Mouse (Mus musculus): ENCODE data around the gene Gm7356. TPM values are rescaled to one million over a fixed set of nuclear protein-coding genes. Genes with fewer than 3 reads are reported as not detected.
"Not testable (repeated sequence)": the region's sequence is repeated elsewhere in the genome, so short reads cannot be mapped to it uniquely, and the experiment has no call there.

Gene Gm7356
- not detected in 2 replicates for polyA plus RNA-seq (2012)

DNA sequence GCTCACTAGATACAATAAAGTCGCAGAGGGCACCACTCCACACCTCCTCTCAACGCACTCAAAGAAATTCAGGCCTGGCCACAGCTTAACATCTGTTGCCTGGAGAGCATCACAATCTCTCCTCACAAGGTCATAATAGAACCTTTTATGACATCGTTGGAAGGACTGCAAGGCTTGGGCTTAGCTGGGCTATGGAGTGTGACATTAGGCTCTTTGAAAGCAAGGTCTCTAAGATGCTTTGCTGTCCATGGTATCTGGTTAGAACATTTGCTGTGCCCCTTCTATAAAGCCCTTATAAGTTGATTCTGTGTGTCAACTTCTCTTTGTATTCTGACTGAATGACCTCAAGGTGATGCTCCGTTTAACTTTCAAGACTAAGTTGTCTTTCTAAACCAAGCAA is at the start of gene Gm7356:
TSS of gene Gm7356 (minus strand) at position 101 of the 400 bp plus-strand sequence.
- H3K4me1 ChIP-seq (ENCODE audit: control insufficient read depth); H3K4me3 ChIP-seq (replicated peaks); H3K27me3 ChIP-seq (ENCODE audit: control insufficient read depth); H3K36me3 ChIP-seq (ENCODE audit: control insufficient read depth); H3K9me3 ChIP-seq (ENCODE audit: control insufficient read depth, low read length): not testable (repeated sequence)

DNA sequence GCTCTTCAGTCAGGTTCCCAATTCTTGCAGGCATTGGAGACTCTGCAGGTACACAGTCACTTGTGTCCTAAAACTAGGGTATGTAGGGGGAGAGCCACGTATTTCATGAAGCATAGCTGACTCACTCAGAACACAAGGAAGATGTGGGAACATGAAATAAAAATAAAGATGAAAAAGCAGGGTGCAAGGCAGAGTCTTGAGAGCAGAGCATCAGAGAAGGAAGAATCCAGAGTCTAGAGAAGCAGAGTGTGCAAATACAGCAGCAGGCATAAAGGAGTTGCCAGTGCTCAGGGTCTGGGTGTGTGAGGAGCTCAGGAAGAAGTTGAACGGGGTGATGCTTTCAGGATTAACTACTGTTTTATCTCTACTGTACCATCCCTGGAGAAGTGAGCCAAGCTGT is 38.4 kb upstream of the Gm7356 start:
- H3K4me3 ChIP-seq (replicated peaks); H3K36me3 ChIP-seq (ENCODE audit: control insufficient read depth); H3K4me1 ChIP-seq (ENCODE audit: control insufficient read depth); H3K9me3 ChIP-seq (ENCODE audit: control insufficient read depth, low read length); H3K27me3 ChIP-seq (ENCODE audit: control insufficient read depth): not testable (repeated sequence)

DNA sequence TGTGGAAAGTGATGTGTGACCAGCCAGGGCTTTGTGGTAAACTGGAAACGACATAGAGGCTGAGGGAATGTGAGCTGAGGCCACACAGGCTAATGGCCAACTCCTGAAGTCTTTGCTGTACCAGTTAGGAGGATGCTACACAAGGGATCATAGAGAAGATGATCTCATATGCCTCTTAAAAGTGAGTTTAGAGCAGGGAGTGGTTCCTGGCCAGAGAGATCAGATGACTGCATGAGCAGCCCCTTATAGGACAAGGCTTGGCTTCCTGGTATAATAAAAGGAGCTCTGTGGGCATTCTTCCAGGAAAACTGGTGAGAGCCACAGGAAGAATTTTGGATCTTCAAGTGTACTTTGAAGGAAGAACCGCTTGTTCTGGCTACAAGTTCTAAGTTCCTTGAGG is 33.5 kb upstream of the Gm7356 start:
- H3K36me3 ChIP-seq (ENCODE audit: control insufficient read depth); H3K9me3 ChIP-seq (ENCODE audit: control insufficient read depth, low read length); H3K4me1 ChIP-seq (ENCODE audit: control insufficient read depth); H3K27me3 ChIP-seq (ENCODE audit: control insufficient read depth); H3K4me3 ChIP-seq (replicated peaks): not testable (repeated sequence)

DNA sequence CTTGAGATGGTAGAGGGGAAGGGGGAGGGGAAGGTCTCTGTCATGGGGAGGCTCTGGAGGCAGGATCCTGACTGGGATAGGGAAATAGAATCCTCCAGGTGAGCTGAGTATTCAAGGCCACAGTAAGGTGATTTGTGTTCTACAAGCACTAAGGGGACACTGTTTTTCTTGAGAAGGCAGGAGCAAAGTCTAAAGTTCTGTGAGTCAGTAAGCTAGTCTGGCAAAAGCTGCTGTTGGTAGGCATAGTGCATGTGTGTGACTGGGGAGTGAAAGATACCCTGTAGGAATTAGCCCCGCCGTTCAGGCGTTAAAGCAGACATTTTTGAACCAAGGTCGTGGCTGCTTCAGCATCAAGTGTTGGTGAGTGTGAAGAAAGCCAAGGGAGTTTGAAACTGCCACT is 32.6 kb upstream of the Gm7356 start:
- H3K36me3 ChIP-seq (ENCODE audit: control insufficient read depth); H3K4me1 ChIP-seq (ENCODE audit: control insufficient read depth); H3K27me3 ChIP-seq (ENCODE audit: control insufficient read depth); H3K4me3 ChIP-seq (replicated peaks); H3K9me3 ChIP-seq (ENCODE audit: control insufficient read depth, low read length): not testable (repeated sequence)

DNA sequence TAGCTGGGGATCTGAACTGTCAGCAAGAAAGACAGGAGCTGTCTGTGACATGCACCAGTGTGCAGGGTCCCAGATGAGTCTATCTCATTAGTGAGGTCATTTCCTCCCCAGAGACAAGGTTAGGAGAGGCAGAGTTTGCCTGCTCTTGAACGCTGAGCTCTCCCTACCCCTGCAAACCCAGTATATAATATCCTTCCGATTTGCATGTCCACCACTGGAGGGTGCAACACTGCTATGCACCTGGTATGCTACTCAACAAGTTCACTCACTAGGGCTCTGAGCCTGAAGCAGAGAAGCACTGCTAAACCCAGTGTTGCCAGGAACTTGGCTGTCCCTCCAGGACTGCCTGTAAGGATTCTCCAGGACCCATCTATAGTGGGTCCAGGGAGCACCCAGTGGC is 10.1 kb downstream of the Gm7356 start:
- not testable (repeated sequence) for H3K4me1 ChIP-seq (ENCODE audit: control insufficient read depth); H3K27me3 ChIP-seq (ENCODE audit: control insufficient read depth); H3K4me3 ChIP-seq (replicated peaks); H3K36me3 ChIP-seq (ENCODE audit: control insufficient read depth); H3K9me3 ChIP-seq (ENCODE audit: control insufficient read depth, low read length)

DNA sequence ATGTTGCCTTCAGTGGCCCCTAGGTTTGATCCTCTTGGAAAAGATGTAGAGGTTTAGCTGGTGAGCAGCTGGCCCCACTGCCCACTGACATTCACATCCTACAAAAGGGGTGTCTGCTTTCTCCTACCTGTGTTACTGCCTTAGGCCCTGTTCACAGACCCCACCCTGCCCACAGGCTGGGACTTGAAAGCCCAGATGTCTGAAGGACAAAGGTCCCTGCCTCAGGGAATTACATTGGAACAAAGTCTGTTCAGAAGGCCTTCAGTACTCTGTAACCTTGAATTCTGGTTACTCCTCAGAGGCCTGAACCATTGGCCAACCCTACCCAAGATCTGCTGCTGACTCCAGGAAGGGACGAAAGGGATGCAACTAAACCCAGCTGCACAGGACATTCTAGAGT is 15.8 kb downstream of the Gm7356 start:
- TF ChIP-seq TAL1 (IDR thresholded peaks at IDR 0.05; ENCODE audit: low read length) (no peak), GATA1 (IDR thresholded peaks at IDR 0.05; ENCODE audit: low read length) (no peak)
- Histone ChIP-seq H3K27me3 (ENCODE audit: control insufficient read depth) (no peaks in the 10 kb centered on the region), H3K4me3 (replicated peaks) (no peak overlapping the region), H3K4me1 (ENCODE audit: control insufficient read depth) (no peaks in the 10 kb centered on the region), H3K36me3 (ENCODE audit: control insufficient read depth) (no peaks in the 10 kb centered on the region), H3K9me3 (ENCODE audit: control insufficient read depth, low read length) (no peaks in the 10 kb centered on the region)

DNA sequence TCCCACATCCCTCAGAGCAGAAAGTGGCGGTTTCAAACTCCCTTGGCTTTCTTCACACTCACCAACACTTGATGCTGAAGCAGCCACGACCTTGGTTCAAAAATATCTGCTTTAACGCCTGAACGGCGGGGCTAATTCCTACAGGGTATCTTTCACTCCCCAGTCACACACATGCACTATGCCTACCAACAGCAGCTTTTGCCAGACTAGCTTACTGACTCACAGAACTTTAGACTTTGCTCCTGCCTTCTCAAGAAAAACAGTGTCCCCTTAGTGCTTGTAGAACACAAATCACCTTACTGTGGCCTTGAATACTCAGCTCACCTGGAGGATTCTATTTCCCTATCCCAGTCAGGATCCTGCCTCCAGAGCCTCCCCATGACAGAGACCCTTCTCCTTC is 32.7 kb downstream of the Gm7356 start:
- H3K4me3 ChIP-seq (replicated peaks); H3K9me3 ChIP-seq (ENCODE audit: control insufficient read depth, low read length); H3K36me3 ChIP-seq (ENCODE audit: control insufficient read depth); H3K27me3 ChIP-seq (ENCODE audit: control insufficient read depth); H3K4me1 ChIP-seq (ENCODE audit: control insufficient read depth): not testable (repeated sequence)

DNA sequence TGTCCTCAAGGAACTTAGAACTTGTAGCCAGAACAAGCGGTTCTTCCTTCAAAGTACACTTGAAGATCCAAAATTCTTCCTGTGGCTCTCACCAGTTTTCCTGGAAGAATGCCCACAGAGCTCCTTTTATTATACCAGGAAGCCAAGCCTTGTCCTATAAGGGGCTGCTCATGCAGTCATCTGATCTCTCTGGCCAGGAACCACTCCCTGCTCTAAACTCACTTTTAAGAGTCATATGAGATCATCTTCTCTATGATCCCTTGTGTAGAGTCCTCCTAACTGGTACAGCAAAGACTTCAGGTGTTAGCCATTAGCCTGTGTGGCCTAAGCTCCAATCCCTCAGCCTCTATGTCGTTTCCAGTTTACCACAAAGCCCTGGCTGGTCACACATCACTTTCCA is 33.6 kb downstream of the Gm7356 start:
- H3K4me3 ChIP-seq (replicated peaks); H3K36me3 ChIP-seq (ENCODE audit: control insufficient read depth); H3K9me3 ChIP-seq (ENCODE audit: control insufficient read depth, low read length); H3K27me3 ChIP-seq (ENCODE audit: control insufficient read depth); H3K4me1 ChIP-seq (ENCODE audit: control insufficient read depth): not testable (repeated sequence)

DNA sequence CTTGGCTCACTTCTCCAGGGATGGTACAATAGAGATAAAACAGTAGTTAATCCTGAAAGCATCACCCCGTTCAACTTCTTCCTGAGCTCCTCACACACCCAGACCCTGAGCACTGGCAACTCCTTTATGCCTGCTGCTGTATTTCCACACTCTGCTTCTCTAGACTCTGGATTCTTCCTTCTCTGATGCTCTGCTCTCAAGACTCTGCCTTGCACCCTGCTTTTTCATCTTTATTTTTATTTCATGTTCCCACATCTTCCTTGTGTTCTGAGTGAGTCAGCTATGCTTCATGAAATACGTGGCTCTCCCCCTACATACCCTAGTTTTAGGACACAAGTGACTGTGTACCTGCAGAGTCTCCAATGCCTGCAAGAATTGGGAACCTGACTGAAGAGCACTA is 38.5 kb downstream of the Gm7356 start:
- H3K9me3 ChIP-seq (ENCODE audit: control insufficient read depth, low read length); H3K4me1 ChIP-seq (ENCODE audit: control insufficient read depth); H3K4me3 ChIP-seq (replicated peaks); H3K27me3 ChIP-seq (ENCODE audit: control insufficient read depth); H3K36me3 ChIP-seq (ENCODE audit: control insufficient read depth): not testable (repeated sequence)

DNA sequence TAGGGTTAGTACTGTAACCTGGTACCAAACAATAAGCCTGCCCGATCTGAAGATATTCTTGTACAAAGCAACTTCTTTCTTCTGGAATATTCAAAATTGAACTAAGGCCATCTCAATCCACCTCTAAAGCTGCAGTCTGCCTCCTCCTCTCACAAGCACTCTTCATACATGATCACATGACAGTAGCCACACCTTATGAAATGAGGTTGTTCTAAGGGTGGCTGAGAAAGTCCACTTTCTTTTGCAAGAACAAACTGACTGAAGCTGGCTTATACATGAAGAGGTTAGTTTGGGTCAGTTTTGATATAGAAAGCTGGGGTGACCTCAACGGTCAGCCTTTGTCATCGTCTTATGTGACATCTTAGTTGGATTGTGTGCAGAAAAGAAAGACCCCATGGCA is 41.3 kb downstream of the Gm7356 start:
- H3K4me1 ChIP-seq (ENCODE audit: control insufficient read depth); H3K9me3 ChIP-seq (ENCODE audit: control insufficient read depth, low read length); H3K4me3 ChIP-seq (replicated peaks); H3K27me3 ChIP-seq (ENCODE audit: control insufficient read depth); H3K36me3 ChIP-seq (ENCODE audit: control insufficient read depth): not testable (repeated sequence)

DNA sequence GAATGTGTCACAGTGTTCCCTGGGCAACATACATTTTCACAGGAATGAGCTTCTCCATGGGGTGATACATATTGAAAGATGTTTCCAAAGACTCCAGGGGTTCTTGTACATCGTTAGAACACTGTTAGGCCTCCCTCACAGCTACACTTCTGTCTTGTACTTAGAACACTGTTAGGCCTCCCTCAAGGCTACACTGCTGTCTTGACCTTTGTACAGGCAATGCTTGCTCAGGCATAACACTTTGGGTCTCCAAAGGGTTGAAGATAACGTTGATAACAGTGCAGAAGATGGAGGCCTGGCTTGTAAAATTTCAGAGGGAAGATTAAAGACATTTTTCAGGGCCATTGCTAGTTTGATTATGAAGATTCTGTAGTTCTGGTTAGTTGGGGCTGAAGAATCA is 45.4 kb downstream of the Gm7356 start:
- not testable (repeated sequence) for H3K4me3 ChIP-seq (replicated peaks); H3K4me1 ChIP-seq (ENCODE audit: control insufficient read depth); H3K9me3 ChIP-seq (ENCODE audit: control insufficient read depth, low read length); H3K36me3 ChIP-seq (ENCODE audit: control insufficient read depth); H3K27me3 ChIP-seq (ENCODE audit: control insufficient read depth)

DNA sequence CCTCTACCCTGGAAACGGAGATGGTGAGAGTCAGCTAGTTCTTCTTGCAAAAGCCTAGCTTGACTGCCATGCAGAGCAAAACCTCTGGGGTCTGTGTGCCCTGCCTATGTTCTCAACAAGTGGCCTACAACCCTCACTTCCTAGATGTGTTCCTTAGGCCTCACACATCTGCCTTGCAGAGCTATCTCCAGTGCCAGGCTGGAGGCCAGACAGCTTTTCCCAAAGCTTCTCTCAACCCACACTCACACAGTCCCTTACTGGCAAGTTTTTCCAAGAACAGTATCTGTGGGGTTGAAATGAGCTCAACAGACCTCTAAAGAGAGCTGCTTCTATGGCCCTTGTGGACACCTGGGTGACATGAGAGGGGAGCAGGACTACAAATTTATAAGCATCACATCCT is 51.9 kb downstream of the Gm7356 start:
- H3K4me1 ChIP-seq (ENCODE audit: control insufficient read depth); H3K27me3 ChIP-seq (ENCODE audit: control insufficient read depth); H3K36me3 ChIP-seq (ENCODE audit: control insufficient read depth); H3K4me3 ChIP-seq (replicated peaks); H3K9me3 ChIP-seq (ENCODE audit: control insufficient read depth, low read length): not testable (repeated sequence)

Other genes starting within 250 kb of the Gm7356 start
- gene Afdn, start 243.2 kb downstream of the Gm7356 start, polyA plus RNA-seq (2012): 0.04 TPM in 1 of 2 replicates, not detected in the other
- not detected in 2 replicates for gene Tcte2, start 241.9 kb downstream of the Gm7356 start, polyA plus RNA-seq (2012)
- gene Gm7168, start 55.3 kb downstream of the Gm7356 start, polyA plus RNA-seq (2012): not detected in 2 replicates
- not detected in 2 replicates for gene Gm7358, start 55.8 kb upstream of the Gm7356 start, polyA plus RNA-seq (2012)
- not detected in 2 replicates for gene Dact2, start 200.6 kb upstream of the Gm7356 start, polyA plus RNA-seq (2012)

Measured in erythroblast, embryonic 14.5 days (primary cell).